Mouse (Mus musculus) CH12.LX (cell line): ENCODE data around the gene Matn4.

Experiments
- TBP ChIP-seq: conservative IDR thresholded peaks from 2 replicates; pipeline ENCODE4 v1.6.1; 2011; ENCODE audit warnings: low read depth, low read length, improper control_type of control experiment
- ZMIZ1 ChIP-seq: IDR thresholded peaks from 2 replicates; pipeline ENCODE4 v1.6.1; 2012; ENCODE audit warnings: low read depth, mild to moderate bottlenecking, inconsistent platforms, low read length, improper control_type of control experiment
- ZNF384 ChIP-seq: IDR thresholded peaks from 2 replicates; pipeline ENCODE4 v1.6.1; 2012; ENCODE audit warnings: low read depth, low read length, improper control_type of control experiment, inconsistent platforms

DNA sequence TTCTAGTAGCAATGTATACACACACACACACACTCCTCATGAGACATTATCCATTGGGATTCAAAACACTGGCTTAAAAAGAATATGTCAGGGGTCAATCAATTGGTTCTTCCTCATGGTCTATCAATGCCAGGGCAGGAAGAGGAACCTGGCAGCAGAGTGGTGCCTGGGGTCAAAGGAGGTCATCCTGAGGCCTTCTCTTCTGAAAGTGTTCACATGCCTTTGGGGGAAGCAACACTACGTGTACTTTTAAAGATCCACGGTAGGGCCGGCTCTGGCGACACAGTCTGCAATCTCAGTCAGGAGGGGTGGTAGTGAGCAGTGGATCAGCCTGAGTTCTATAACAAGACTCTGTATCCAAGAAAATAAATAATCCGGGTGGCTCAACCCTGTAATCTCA lies 45.3 kb downstream of the Matn4 start:
- TF ChIP-seq TBP (no peak), ZMIZ1 (no peak), ZNF384 (no peak)
